Mouse (Mus musculus) ES-E14 (cell line): Measurements from ENCODE around the gene Leap2. TPM values are rescaled to one million over a fixed set of nuclear protein-coding genes. Genes with fewer than 3 reads are reported as not detected.
A peak's percentile ranks its signal among the peaks of the same experiment; 100 is the strongest.

Experiments
- DNase-seq: peaks from one replicate; pipeline ENCODE4 v3.0.0-alpha.2; 2013; ENCODE audit warnings: low read depth, low spot score
- H3K27ac ChIP-seq: 2 replicates; pipeline ENCODE4 v1.5.1; 2012; ENCODE audit warnings: low read depth, mild to moderate bottlenecking, low read length, moderate library complexity, mixed read lengths; ENCODE audit not compliant: poor library complexity, insufficient read depth, severe bottlenecking
- H3K36me3 ChIP-seq: 2 replicates; pipeline ENCODE4 v1.6.1; 2012; ENCODE audit warnings: mild to moderate bottlenecking, low read length, moderate library complexity, mixed read lengths; ENCODE audit not compliant: control insufficient read depth, poor library complexity, insufficient read depth, severe bottlenecking
- H3K4me1 ChIP-seq, 2 experiments: fragments of 150-350 bp in 1 of 2; sonication (generic) in 1 of 2; 2 replicates each; pipeline ENCODE4 v1.6.1; 2012; ENCODE audit warnings: low read length in 2 of 2, mild to moderate bottlenecking in 1 of 2, mixed read lengths in 1 of 2; ENCODE audit not compliant: control insufficient read depth in 2 of 2, insufficient read depth in 2 of 2, poor library complexity in 1 of 2
- H3K4me3 ChIP-seq, 2 experiments: fragments of 150-350 bp in 1 of 2; sonication (generic) in 1 of 2; 2 replicates each; pipeline ENCODE4 v1.5.1; 2012; ENCODE audit warnings: low read length in 2 of 2, low read depth in 1 of 2, mild to moderate bottlenecking in 1 of 2, mixed read lengths in 1 of 2; ENCODE audit not compliant: insufficient read depth in 1 of 2, poor library complexity in 1 of 2, severe bottlenecking in 1 of 2
- H3K9ac ChIP-seq: 2 replicates; pipeline ENCODE4 v1.6.1; 2012; ENCODE audit warnings: low read depth, mild to moderate bottlenecking, low read length, mixed read lengths; ENCODE audit not compliant: poor library complexity, insufficient read depth, severe bottlenecking
- H3K9me3 ChIP-seq: fragments of 150-350 bp; sonication (generic); 2 replicates; pipeline ENCODE4 v1.6.1; 2012; ENCODE audit warnings: low read depth, mild to moderate bottlenecking, low read length; ENCODE audit not compliant: control insufficient read depth, insufficient read depth
- CHD2 ChIP-seq: IDR thresholded peaks from 2 replicates; pipeline ENCODE4 v1.6.1; 2014; ENCODE audit warnings: mild to moderate bottlenecking, low read depth, low read length, inconsistent platforms
- HCFC1 ChIP-seq: IDR thresholded peaks from 2 replicates; pipeline ENCODE4 v1.6.1; 2012; ENCODE audit warnings: low read length, inconsistent platforms, borderline replicate concordance; ENCODE audit not compliant: insufficient read depth
- MAFK ChIP-seq: IDR thresholded peaks from 2 replicates; pipeline ENCODE4 v1.6.1; 2014; ENCODE audit warnings: mild to moderate bottlenecking, low read depth, low read length, inconsistent platforms; ENCODE audit not compliant: insufficient read depth
- ZC3H11A ChIP-seq: IDR thresholded peaks from 2 replicates; pipeline ENCODE4 v1.6.1; 2012; ENCODE audit warnings: low read depth, mild to moderate bottlenecking, inconsistent platforms, low read length, borderline replicate concordance
- ZNF384 ChIP-seq: IDR thresholded peaks from 2 replicates; pipeline ENCODE4 v1.6.1; 2012; ENCODE audit warnings: low read depth, low read length, inconsistent platforms
- in situ Hi-C, 2 experiments: fragments of 600-800 bp; cut with MboI; formaldehyde crosslinking; loops; one replicate each; pipeline ENCODE4 v1.15.1; 2025; ENCODE audit warnings: low sequenced_read_pairs in 2 of 2, inconsistent platforms in 1 of 2; ENCODE audit not compliant: unreplicated experiment in 2 of 2
- total RNA-seq: library from RNA; depleted of rRNA; stranded (reverse); fragments of 300-350 nt; gene quantifications from 2 replicates; pipeline ENCODE4 v1.2.3, GENCODE M21; 2012

The Leap2 gene
- total RNA-seq, 1 experiment, result not detected

DNA sequence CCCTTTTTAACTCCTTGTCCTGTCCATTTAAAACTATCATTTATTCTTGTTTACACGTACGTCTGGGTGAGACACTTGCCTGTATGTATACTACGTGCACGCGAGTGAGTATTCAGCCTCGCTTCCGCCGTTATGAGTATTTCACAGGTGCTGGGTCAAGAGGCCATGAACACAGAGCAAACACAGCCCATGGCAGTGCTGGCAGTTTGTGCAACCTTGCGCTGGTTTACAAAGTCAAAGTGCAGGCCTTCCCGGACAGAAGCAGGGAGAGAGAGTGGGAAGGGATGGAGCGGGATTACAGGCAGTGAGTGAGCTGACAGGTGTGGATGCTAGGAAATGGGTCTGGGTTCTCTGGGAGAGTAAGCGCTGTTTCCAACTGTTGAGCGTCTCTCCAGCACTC, 23.2 kb upstream of the Leap2 start:
- H3K4me1 ChIP-seq, result peaks cover 0 to 6% of the 10 kb centered on the region in 2 experiments; a peak in 1 of 4 replicates
- no peak overlapping the region for H3K9ac ChIP-seq
- no peak for DNase-seq
- H3K9me3 ChIP-seq, result no peaks in the 10 kb centered on the region
- H3K27ac ChIP-seq, result no peak overlapping the region
- no peak for TF ChIP-seq ZNF384
- no peak for TF ChIP-seq ZC3H11A
- in situ Hi-C loops, result no loop called here
- H3K36me3 ChIP-seq, result no peaks in the 10 kb centered on the region
- no peak overlapping the region for H3K4me3 ChIP-seq

DNA sequence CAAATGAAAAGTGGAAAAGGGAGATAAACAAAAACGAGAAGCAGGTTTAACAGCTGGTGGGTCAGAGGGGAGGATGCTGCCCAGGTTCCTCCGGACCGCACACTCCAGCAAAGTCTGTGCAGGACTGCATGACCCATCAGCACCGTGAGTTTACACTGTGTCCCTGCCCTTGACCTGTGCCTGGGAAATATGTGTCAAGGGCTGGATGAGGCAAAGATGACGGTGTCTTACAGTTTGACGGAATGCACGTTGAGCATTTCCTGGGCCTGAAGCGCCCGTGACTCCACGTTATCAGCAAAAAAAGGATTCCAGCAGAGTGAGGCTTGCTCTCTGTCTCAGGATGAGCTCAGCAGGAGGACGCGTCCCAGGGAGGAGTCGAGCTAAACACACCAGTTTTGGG, 22.6 kb upstream of the Leap2 start:
- Histone ChIP-seq H3K36me3 (no peaks in the 10 kb centered on the region), H3K27ac (no peak overlapping the region), H3K4me1 (peaks cover 0 to 6% of the 10 kb centered on the region in 2 experiments; a peak in 1 of 4 replicates), H3K4me3 (no peak overlapping the region), H3K9me3 (no peaks in the 10 kb centered on the region), H3K9ac (no peak overlapping the region)
- TF ChIP-seq ZNF384 (no peak), ZC3H11A (no peak), HCFC1 (no peak), CHD2 (no peak), MAFK (no peak)
- in situ Hi-C loops, result no loop called here
- no peak for DNase-seq

DNA sequence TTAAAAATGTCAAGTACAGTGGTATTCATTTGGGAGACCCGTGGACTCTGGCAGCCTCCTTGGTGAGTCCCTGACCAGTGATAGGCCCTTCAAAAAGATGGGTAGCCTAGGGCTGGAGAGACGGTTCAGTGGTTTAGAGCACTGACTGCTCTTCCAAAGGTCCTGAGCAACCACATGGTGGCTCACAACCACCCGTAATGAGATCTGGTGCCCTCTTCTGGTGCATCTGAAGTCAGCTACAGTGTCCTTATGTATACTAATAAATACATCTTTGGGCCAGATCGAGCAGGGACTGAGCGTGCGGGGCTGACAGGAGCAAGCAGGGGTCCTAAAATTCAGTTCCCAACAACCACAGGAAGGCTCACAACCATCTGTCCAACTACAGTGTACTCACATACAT, 20.9 kb upstream of the Leap2 start:
- Histone ChIP-seq H3K4me1 (peaks cover 0 to 6% of the 10 kb centered on the region in 2 experiments; a peak in 1 of 4 replicates), H3K4me3 (no peak overlapping the region), H3K36me3 (no peaks in the 10 kb centered on the region), H3K27ac (no peak overlapping the region), H3K9ac (no peak overlapping the region), H3K9me3 (no peaks in the 10 kb centered on the region)
- TF ChIP-seq ZC3H11A, result 0 out of 2 replicates have a peak, but pooled peaks have one; percentile 31
- no peak for TF ChIP-seq MAFK
- no peak for DNase-seq
- in situ Hi-C loops, result no loop called here

DNA sequence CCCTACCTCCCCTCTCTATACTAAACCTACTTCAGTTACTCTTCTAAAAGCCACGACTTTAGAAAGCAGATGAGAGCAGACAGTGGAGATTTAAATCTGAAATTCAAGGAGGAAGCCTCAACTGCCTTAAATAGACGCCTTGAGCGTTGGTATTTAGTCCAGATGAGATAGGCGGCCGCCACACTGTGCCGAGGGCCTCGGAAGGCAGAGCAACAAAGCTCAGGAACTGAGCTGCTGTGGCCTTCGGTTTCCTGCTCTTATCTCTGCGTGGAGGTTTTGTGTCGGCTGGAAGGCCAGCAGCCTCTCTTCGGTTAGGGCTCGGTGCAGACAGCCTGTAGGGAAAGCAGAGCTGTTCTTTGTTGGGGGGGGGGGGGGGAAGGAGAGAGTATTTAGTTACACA, 19.0 kb upstream of the Leap2 start:
- no peak overlapping the region for H3K27ac ChIP-seq
- in situ Hi-C loops, result no loop called here

DNA sequence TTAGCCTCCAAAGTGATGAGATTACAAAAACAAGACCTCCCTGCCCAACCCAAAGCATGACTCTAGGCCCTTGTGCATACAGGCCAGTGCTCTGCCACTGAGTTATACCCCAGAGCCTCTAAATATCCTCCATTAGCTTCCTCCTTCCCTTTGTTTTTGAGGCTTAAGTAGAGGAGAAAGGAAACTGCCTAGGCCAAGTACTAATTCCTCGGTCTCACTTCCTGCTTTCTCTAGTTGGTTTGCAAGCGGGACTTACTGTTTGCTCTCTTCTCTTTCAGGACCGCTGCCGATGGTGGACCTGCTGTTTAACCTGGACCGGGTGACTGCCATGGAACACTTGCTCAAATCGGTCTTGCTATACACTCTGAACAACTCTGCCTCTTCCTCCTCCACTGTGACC, 13.4 kb upstream of the Leap2 start:
- Histone ChIP-seq H3K9me3 (no peaks in the 10 kb centered on the region), H3K4me3 (no peak overlapping the region), H3K9ac (no peak overlapping the region), H3K36me3 (no peaks in the 10 kb centered on the region), H3K27ac (no peak overlapping the region), H3K4me1 (peaks cover 0 to 13% of the 10 kb centered on the region in 2 experiments; a peak in 3 of 4 replicates)
- DNase-seq, result no peak
- in situ Hi-C loops, result no loop called here
- TF ChIP-seq HCFC1 (no peak), ZC3H11A (no peak), ZNF384 (no peak), CHD2 (no peak), MAFK (no peak)

More for the DNA sequence above, 19.0 kb upstream of the Leap2 start:
- H3K9me3 ChIP-seq, result no peaks in the 10 kb centered on the region
- H3K4me3 ChIP-seq, result no peak overlapping the region
- no peaks in the 10 kb centered on the region for H3K36me3 ChIP-seq
- TF ChIP-seq HCFC1 (no peak), ZNF384 (no peak), CHD2 (no peak), ZC3H11A (no peak), MAFK (no peak)
- no peak for DNase-seq
- no peak overlapping the region; the same call in 1 of the 2 replicates for H3K9ac ChIP-seq
- peaks cover 0 to 6% of the 10 kb centered on the region in 2 experiments; a peak in 1 of 4 replicates for H3K4me1 ChIP-seq
